Mouse (Mus musculus) lung, embryonic 14.5 days (tissue): ENCODE data around the gene Adar. TPM values are rescaled to one million over a fixed set of nuclear protein-coding genes. Genes with fewer than 3 reads are reported as not detected.

Experiments
- ATAC-seq: fragments of 200-750 bp; cut with Nextera tagmentation; 2 replicates; pipeline ENCODE4 v1.8.0; 2017; ENCODE audit warnings: mild to moderate bottlenecking, moderate TSS enrichment, moderate library complexity; ENCODE audit not compliant: insufficient read depth
- DNase-seq: peaks from one replicate; pipeline ENCODE4 v3.0.0-alpha.2; 2015
- H3K27ac ChIP-seq: fragments of 300-500 bp; sonication (generic); 2 replicates; pipeline ENCODE4 v1.5.1; 2014; ENCODE audit warnings: low read depth, mild to moderate bottlenecking, moderate library complexity
- H3K27me3 ChIP-seq: fragments of 300-500 bp; sonication (generic); 2 replicates; pipeline ENCODE4 v1.6.1; 2014; ENCODE audit warnings: low read length, control low read depth; ENCODE audit not compliant: insufficient read depth
- H3K36me3 ChIP-seq: fragments of 300-500 bp; sonication (generic); 2 replicates; pipeline ENCODE4 v1.6.1; 2014; ENCODE audit warnings: control low read depth; ENCODE audit not compliant: insufficient read depth
- H3K4me1 ChIP-seq: fragments of 300-500 bp; sonication (generic); 2 replicates; pipeline ENCODE4 v1.6.1; 2014; ENCODE audit warnings: antibody characterized with exemption, control low read depth; ENCODE audit not compliant: insufficient read depth
- H3K4me2 ChIP-seq: fragments of 300-500 bp; sonication (generic); 2 replicates; pipeline ENCODE4 v1.6.1; 2014; ENCODE audit warnings: mild to moderate bottlenecking
- H3K4me3 ChIP-seq: fragments of 300-500 bp; sonication (generic); 2 replicates; pipeline ENCODE4 v1.5.1; 2014; ENCODE audit warnings: low read depth, low read length
- H3K9ac ChIP-seq: fragments of 300-500 bp; sonication (generic); 2 replicates; pipeline ENCODE4 v1.6.1; 2014
- H3K9me3 ChIP-seq: fragments of 300-500 bp; sonication (generic); 2 replicates; pipeline ENCODE4 v1.6.1; 2016; ENCODE audit warnings: low read depth, low read length, control low read depth
- CTCF ChIP-seq: IDR thresholded peaks from 2 replicates; pipeline ENCODE4 v1.5.1; 2016; ENCODE audit warnings: antibody characterized with exemption, low read depth
- WGBS: fragments of 180-500 bp; shearing (Covaris S2); extraction: QIAGEN DNeasy Blood & Tissue Kit; methylation state at CpG from one replicate; pipeline ENCODE4 v1.1.7; 2014; 5-methylcytosine and 5-hydroxymethylcytosine counted together
- polyA plus RNA-seq: library from polyadenylated mRNA; unstranded; fragments of >200 nt; fragmentation: Nextera tagmentation; extraction: Ambion mirVana; gene quantifications from 2 replicates; pipeline ENCODE4 v1.2.1, GENCODE M21; 2014

Adar gene
- polyA plus RNA-seq, 1 experiment from 2014 or later = 12.8 TPM

GRCm38 (mm10) chr3:89774236-89774960, 59.6 kb downstream of the Adar start:
- WGBS = 31% methylated on average over 15 of the region's 15 CpGs
- Histone ChIP-seq H3K9me3 (no peaks in the 10 kb centered on the region), H3K27me3 (no peaks in the 10 kb centered on the region), H3K4me3 (peak overlapping the region; percentile 98), H3K4me1 (0 out of 2 replicates have a peak, but pooled peaks cover 6% of the 10 kb centered on the region), H3K27ac (no peak overlapping the region; the same call in 1 of the 2 replicates), H3K36me3 (peaks cover 42% of the 10 kb centered on the region), H3K4me2 (peak overlapping the region; percentile 94), H3K9ac (peak overlapping the region; percentile 93)
- ATAC-seq (no peak), DNase-seq (no peak)
- no peak for TF ChIP-seq CTCF

- Histone ChIP-seq H3K4me1 (0 out of 2 replicates have a peak, but pooled peaks cover 6% of the 10 kb centered on the region), H3K27me3 (no peaks in the 10 kb centered on the region), H3K9me3 (no peaks in the 10 kb centered on the region), H3K4me2 (peak overlapping the region; percentile 94; the same call in 1 of the 2 replicates), H3K4me3 (no peak overlapping the region), H3K36me3 (peaks cover 58% of the 10 kb centered on the region), H3K9ac (no peak overlapping the region; the same call in 1 of the 2 replicates), H3K27ac (no peak overlapping the region)
- no peak for TF ChIP-seq CTCF
- ATAC-seq (no peak), DNase-seq (no peak)
- 70% methylated on average over 4 of the region's 4 CpGs for WGBS
These were observed 61.2 kb downstream of the Adar start for GRCm38 (mm10) chr3:89776001-89776400.

DNA sequence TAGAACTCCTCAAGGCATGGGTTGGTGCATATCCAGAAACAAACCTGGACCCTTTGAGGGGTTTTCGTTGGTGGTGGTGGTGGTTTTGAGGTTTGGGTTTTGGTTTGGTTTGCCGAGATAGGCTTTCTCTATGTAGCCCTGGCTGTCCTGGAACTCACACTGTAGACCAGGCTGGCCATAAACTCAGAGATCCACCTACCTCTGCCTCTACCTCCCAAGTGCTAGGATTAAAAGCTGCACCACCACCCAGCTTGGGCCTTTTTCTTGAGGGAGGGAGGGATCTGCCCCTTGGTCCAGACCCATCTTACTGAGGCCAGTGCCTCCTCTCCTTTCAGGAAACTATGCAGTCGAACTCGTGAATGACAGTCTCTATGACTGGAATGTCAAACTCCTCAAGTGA, 65.3 kb downstream of the Adar start:
- H3K4me3 ChIP-seq = no peak overlapping the region
- no peaks in the 10 kb centered on the region for H3K4me1 ChIP-seq
- no peak for ATAC-seq
- WGBS = 85% methylated on average over 4 of the region's 4 CpGs
- H3K4me2 ChIP-seq = no peak overlapping the region
- no peak overlapping the region for H3K9ac ChIP-seq
- no peak for DNase-seq
- no peak for TF ChIP-seq CTCF
- H3K27ac ChIP-seq = no peak overlapping the region
- H3K9me3 ChIP-seq = no peaks in the 10 kb centered on the region
- H3K27me3 ChIP-seq = no peaks in the 10 kb centered on the region
- peaks cover 88% of the 10 kb centered on the region for H3K36me3 ChIP-seq

- Histone ChIP-seq H3K36me3 (peaks cover 74% of the 10 kb centered on the region), H3K4me3 (no peak overlapping the region), H3K9ac (no peak overlapping the region), H3K4me2 (no peak overlapping the region), H3K27me3 (no peaks in the 10 kb centered on the region), H3K9me3 (no peaks in the 10 kb centered on the region), H3K4me1 (no peaks in the 10 kb centered on the region), H3K27ac (no peak overlapping the region)
- TF ChIP-seq CTCF = no peak
- ATAC-seq (no peak), DNase-seq (no peak)
- WGBS = 73% methylated on average over 5 of the region's 5 CpGs
These were observed 66.8 kb downstream of the Adar start for GRCm38 (mm10) chr3:89781640-89782039.

GRCm38 (mm10) chr3:89784991-89785753, 70.3 kb downstream of the Adar start:
- no peaks in the 10 kb centered on the region for H3K27me3 ChIP-seq
- H3K4me1 ChIP-seq = no peaks in the 10 kb centered on the region
- H3K36me3 ChIP-seq = peaks cover 38% of the 10 kb centered on the region
- no peak overlapping the region for H3K27ac ChIP-seq
- WGBS = 9% methylated on average over 11 of the region's 11 CpGs
- ATAC-seq = peak; percentile 69
- DNase-seq = peak; percentile 87
- H3K4me2 ChIP-seq = no peak overlapping the region
- no peaks in the 10 kb centered on the region for H3K9me3 ChIP-seq
- H3K4me3 ChIP-seq = no peak overlapping the region
- no peak overlapping the region for H3K9ac ChIP-seq
- peak; percentile 93 for TF ChIP-seq CTCF

GRCm38 (mm10) chr3:89786275-89786674, 71.5 kb downstream of the Adar start:
- no peak for ATAC-seq

More at GRCm38 (mm10) chr3:89786275-89786674, 71.5 kb downstream of the Adar start:
- no peak for TF ChIP-seq CTCF
- Histone ChIP-seq H3K9ac (no peak overlapping the region), H3K27ac (no peak overlapping the region), H3K36me3 (peaks cover 27% of the 10 kb centered on the region), H3K4me2 (no peak overlapping the region), H3K4me3 (no peak overlapping the region), H3K9me3 (no peaks in the 10 kb centered on the region), H3K27me3 (no peaks in the 10 kb centered on the region), H3K4me1 (no peaks in the 10 kb centered on the region)
- WGBS = 73% methylated on average over 6 of the region's 6 CpGs
- no peak for DNase-seq
